Mouse (Mus musculus) CH12.LX (cell line): Measurements from ENCODE around the gene B4galnt3. TPM values are rescaled to one million over a fixed set of nuclear protein-coding genes. Genes with fewer than 3 reads are reported as not detected.

Source experiments
- DNase-seq: peaks from one replicate; pipeline ENCODE4 v3.0.0-alpha.2; 2013; ENCODE audit errors: extremely low read depth
- H3K27ac ChIP-seq: 2 replicates; pipeline ENCODE4 v1.5.1; 2012; ENCODE audit warnings: low read depth, mild to moderate bottlenecking, control low read depth, moderate library complexity; ENCODE audit not compliant: insufficient read depth
- H3K27me3 ChIP-seq: replicated peaks from 2 replicates; pipeline ENCODE3; 2012; ENCODE audit warnings: inconsistent platforms
- H3K36me3 ChIP-seq, 2 experiments: replicated peaks in 1 of 2; 2 replicates each; pipeline versions ENCODE3 to v1.6.1; 2012; ENCODE audit warnings: inconsistent platforms in 1 of 2, low read length in 1 of 2, mild to moderate bottlenecking in 1 of 2, mixed read lengths in 1 of 2, moderate library complexity in 1 of 2; ENCODE audit not compliant: control insufficient read depth in 1 of 2, insufficient read depth in 1 of 2
- H3K4me1 ChIP-seq, 2 experiments: 2 replicates each; pipeline ENCODE4 v1.6.1; 2012; ENCODE audit warnings: inconsistent platforms in 1 of 2, moderate library complexity in 1 of 2; ENCODE audit not compliant: insufficient read depth in 2 of 2, control insufficient read depth in 1 of 2
- H3K4me2 ChIP-seq: 2 replicates; pipeline ENCODE4 v1.6.1; 2012; ENCODE audit warnings: low read depth, mild to moderate bottlenecking, control low read depth; ENCODE audit not compliant: poor library complexity, insufficient read depth, severe bottlenecking
- H3K4me3 ChIP-seq, 3 experiments: fragments of 150-350 bp in 1 of 3; sonication (generic) in 1 of 3; replicated peaks in 1 of 3; 2 replicates each; pipeline versions ENCODE3 to v1.5.1; 2011 to 2012; ENCODE audit warnings: low read depth in 2 of 3, low read length in 2 of 3, mild to moderate bottlenecking in 2 of 3, moderate library complexity in 2 of 3, control low read depth in 1 of 3, improper control_type of control experiment in 1 of 3, inconsistent platforms in 1 of 3, mixed read lengths in 1 of 3; ENCODE audit not compliant: poor library complexity in 1 of 3
- H3K79me2 ChIP-seq: replicated peaks from 2 replicates; pipeline ENCODE4 v1.6.1; 2012; ENCODE audit warnings: mild to moderate bottlenecking, moderate library complexity; ENCODE audit not compliant: control insufficient read depth, poor library complexity, insufficient read depth, severe bottlenecking; ENCODE audit errors: extremely low read depth
- H3K9ac ChIP-seq: 2 replicates; pipeline ENCODE4 v1.6.1; 2012; ENCODE audit warnings: low read depth, mild to moderate bottlenecking, control low read depth, moderate library complexity; ENCODE audit not compliant: insufficient read depth
- H3K9me3 ChIP-seq: replicated peaks from 2 replicates; pipeline ENCODE3; 2012; ENCODE audit warnings: low read length, inconsistent platforms, mixed read lengths
- CHD1 ChIP-seq: IDR thresholded peaks from 2 replicates; pipeline ENCODE4 v1.6.1; 2012; ENCODE audit warnings: low read depth, low read length, improper control_type of control experiment, inconsistent platforms
- CHD2 ChIP-seq: IDR thresholded peaks from 2 replicates; pipeline ENCODE4 v1.6.1; 2011; ENCODE audit warnings: low read length, improper control_type of control experiment
- E2F4 ChIP-seq: IDR thresholded peaks from 2 replicates; pipeline ENCODE4 v1.6.1; 2011; ENCODE audit warnings: low read depth, low read length, improper control_type of control experiment; ENCODE audit not compliant: insufficient replicate concordance
- ELF1 ChIP-seq: IDR thresholded peaks from 2 replicates; pipeline ENCODE4 v1.6.1; 2014; ENCODE audit warnings: low read depth, mild to moderate bottlenecking, inconsistent platforms, low read length, improper control_type of control experiment
- EP300 ChIP-seq: IDR thresholded peaks from 2 replicates; pipeline ENCODE4 v1.6.1; 2011; ENCODE audit warnings: low read length, improper control_type of control experiment
- ETS1 ChIP-seq: conservative IDR thresholded peaks from 2 replicates; pipeline ENCODE4 v1.6.1; 2012; ENCODE audit warnings: low read depth, mild to moderate bottlenecking, inconsistent platforms, low read length, improper control_type of control experiment, moderate library complexity
- IRF4 ChIP-seq: IDR thresholded peaks from 2 replicates; pipeline ENCODE4 v1.6.1; 2014; ENCODE audit warnings: low read depth, mild to moderate bottlenecking, inconsistent platforms, low read length, improper control_type of control experiment
- JUN ChIP-seq: IDR thresholded peaks from 2 replicates; pipeline ENCODE4 v1.6.1; 2011; ENCODE audit warnings: low read depth, mild to moderate bottlenecking, low read length, improper control_type of control experiment, moderate library complexity; ENCODE audit not compliant: insufficient read depth
- JUND ChIP-seq: conservative IDR thresholded peaks from 2 replicates; pipeline ENCODE4 v1.6.1; 2011; ENCODE audit warnings: low read depth, low read length, improper control_type of control experiment
- MAX ChIP-seq: IDR thresholded peaks from 2 replicates; pipeline ENCODE4 v1.6.1; 2011; ENCODE audit warnings: low read length, improper control_type of control experiment
- MAZ ChIP-seq: IDR thresholded peaks from 2 replicates; pipeline ENCODE4 v1.6.1; 2012; ENCODE audit warnings: low read depth, mild to moderate bottlenecking, inconsistent platforms, low read length, improper control_type of control experiment, moderate library complexity
- NELFE ChIP-seq: IDR thresholded peaks from 2 replicates; pipeline ENCODE4 v1.6.1; 2011; ENCODE audit warnings: low read depth, low read length, improper control_type of control experiment
- RCOR1 ChIP-seq: conservative IDR thresholded peaks from 2 replicates; pipeline ENCODE4 v1.6.1; 2012; ENCODE audit warnings: low read depth, mild to moderate bottlenecking, inconsistent platforms, low read length, improper control_type of control experiment
- SMC3 ChIP-seq: IDR thresholded peaks from 2 replicates; pipeline ENCODE4 v1.6.1; 2011; ENCODE audit warnings: low read depth, low read length, improper control_type of control experiment
- USF1 ChIP-seq: IDR thresholded peaks from 2 replicates; pipeline ENCODE4 v1.6.1; 2014; ENCODE audit warnings: low read depth, mild to moderate bottlenecking, inconsistent platforms, low read length, improper control_type of control experiment
- USF2 ChIP-seq: conservative IDR thresholded peaks from 2 replicates; pipeline ENCODE4 v1.6.1; 2011; ENCODE audit warnings: low read depth, low read length, improper control_type of control experiment
- ZNF384 ChIP-seq: IDR thresholded peaks from 2 replicates; pipeline ENCODE4 v1.6.1; 2012; ENCODE audit warnings: low read depth, low read length, improper control_type of control experiment, inconsistent platforms
- dilution Hi-C: fragments of 300-500 bp; cut with MboI; formaldehyde crosslinking; loops from 2 replicates; pipeline ENCODE4 v1.14.3; 2020; ENCODE audit warnings: low sequenced_read_pairs; ENCODE audit not compliant: extremely low pct_unique_long_range_greater_than_20kb, extremely low pct_ligation_motif_present
- in situ Hi-C: fragments of 300-500 bp; cut with MboI; formaldehyde crosslinking; loops from 3 replicates; pipeline ENCODE4 v1.14.3; 2019; ENCODE audit warnings: low sequenced_read_pairs, low pct_ligation_motif_present, low pct_unique_long_range_greater_than_20kb, mixed read lengths
- polyA plus RNA-seq: library from polyadenylated mRNA; unstranded; fragments of >175 nt; gene quantifications from 2 replicates; pipeline ENCODE4 v1.2.1, GENCODE M21; 2012; ENCODE audit warnings: low read depth; ENCODE audit not compliant: insufficient read length
- total RNA-seq, 2 experiments: library from RNA; depleted of rRNA; stranded (reverse); fragments of 300-350 nt in 1 of 2; fragments of >200 nt in 1 of 2; gene quantifications; 2 replicates each; pipeline ENCODE4 v1.2.3; 2012 to 2014

Gene B4galnt3
- total and polyA plus RNA-seq, 3 experiments = 0.21 to 0.47 (median 0.44) TPM

GRCm38 (mm10) chr6:120312443-120312842, 18.1 kb upstream of the B4galnt3 start:
- Histone ChIP-seq H3K4me3 (no peak overlapping the region), H3K4me1 (peaks cover 7 to 16% of the 10 kb centered on the region in 2 experiments), H3K27me3 (no peaks in the 10 kb centered on the region), H3K4me2 (no peak overlapping the region), H3K9me3 (no peaks in the 10 kb centered on the region), H3K79me2 (no peaks in the 10 kb centered on the region), H3K27ac (no peak overlapping the region), H3K36me3 (no peaks in the 10 kb centered on the region), H3K9ac (no peak overlapping the region)
- in situ Hi-C loops (loop anchor here (25.0 kb wide), 2 partner anchors 525 to 825 kb away; partner anchors contain the start of gene Fbxl14), dilution Hi-C loops (no loop called here)
- DNase-seq = no peak
- TF ChIP-seq ZNF384 = peak; percentile 77
- no peak for TF ChIP-seq EP300

DNA sequence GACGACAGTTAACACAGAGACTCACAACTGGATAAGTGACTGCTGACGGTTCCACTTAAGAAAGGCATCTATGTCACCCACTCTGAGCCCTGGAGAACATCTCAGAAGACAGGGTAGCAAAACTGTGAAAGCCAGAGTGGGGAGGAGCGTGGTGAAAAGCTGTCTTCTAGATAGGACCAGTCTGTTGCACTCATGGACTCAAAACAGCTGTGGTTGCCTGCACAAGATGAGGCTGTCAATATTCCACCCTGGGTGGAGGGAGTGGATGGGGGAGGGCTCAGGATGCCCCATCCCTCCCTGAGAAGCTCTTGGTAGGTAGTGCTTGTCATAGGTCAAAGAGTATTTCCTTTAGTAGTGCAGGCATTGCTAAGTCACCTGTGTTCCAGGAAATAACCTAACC, 15.4 kb upstream of the B4galnt3 start:
- Histone ChIP-seq H3K4me3 (no peak overlapping the region), H3K79me2 (no peaks in the 10 kb centered on the region), H3K4me2 (no peak overlapping the region), H3K27ac (no peak overlapping the region), H3K9ac (no peak overlapping the region), H3K4me1 (peaks cover 7 to 16% of the 10 kb centered on the region in 2 experiments), H3K36me3 (no peaks in the 10 kb centered on the region), H3K9me3 (no peaks in the 10 kb centered on the region), H3K27me3 (no peaks in the 10 kb centered on the region)
- DNase-seq = no peak
- dilution Hi-C loops = no loop called here
- TF ChIP-seq E2F4 (no peak), JUN (no peak), RCOR1 (no peak), SMC3 (no peak), ETS1 (no peak), ELF1 (no peak)
- in situ Hi-C loops = loop anchor here (5.0 to 25.0 kb wide), 3 partner anchors 82 to 822 kb away; partner anchors contain the start of gene Fbxl14

GRCm38 (mm10) chr6:120309338-120309737, 15.0 kb upstream of the B4galnt3 start:
- Histone ChIP-seq H3K9me3 (no peaks in the 10 kb centered on the region), H3K79me2 (no peaks in the 10 kb centered on the region), H3K27me3 (no peaks in the 10 kb centered on the region), H3K4me1 (peaks cover 7 to 16% of the 10 kb centered on the region in 2 experiments), H3K9ac (no peak overlapping the region), H3K36me3 (no peaks in the 10 kb centered on the region), H3K4me3 (no peak overlapping the region), H3K4me2 (no peak overlapping the region), H3K27ac (no peak overlapping the region)
- TF ChIP-seq JUND = no peak
- no peak for TF ChIP-seq MAZ
- TF ChIP-seq IRF4 = no peak
- TF ChIP-seq USF2 = no peak
- TF ChIP-seq USF1 = no peak
- TF ChIP-seq ZNF384 = no peak
- TF ChIP-seq NELFE = no peak
- TF ChIP-seq CHD2 = no peak
- no peak for TF ChIP-seq RCOR1
- no peak for TF ChIP-seq ETS1
- no peak for TF ChIP-seq CHD1
- TF ChIP-seq MAX = no peak
- no peak for TF ChIP-seq E2F4
- DNase-seq = no peak
- in situ Hi-C loops (loop anchor here (5.0 to 25.0 kb wide), 3 partner anchors 82 to 822 kb away; partner anchors contain the start of gene Fbxl14), dilution Hi-C loops (no loop called here)
